Mouse (Mus musculus): Measurements from ENCODE around the gene Asb13. TPM values are rescaled to one million over a fixed set of nuclear protein-coding genes. Genes with fewer than 3 reads are reported as not detected.

The Asb13 gene
- polyA plus RNA-seq, 1 experiment from 2014 or later, result 15.0 TPM

- DNase-seq (ENCODE audit: low spot score) (no peak), ATAC-seq (replicated peaks; ENCODE audit: low FRiP score) (no peak)
- Histone ChIP-seq H3K4me2 (ENCODE audit: low read depth, low read length, severe bottlenecking) (no peak overlapping the region), H3K4me1 (replicated peaks; ENCODE audit: control insufficient read depth, insufficient read depth, low read length) (no peaks in the 10 kb centered on the region), H3K9me3 (ENCODE audit: control insufficient read depth, low read length) (no peaks in the 10 kb centered on the region), H3K27me3 (ENCODE audit: control insufficient read depth, insufficient read depth, low read length) (no peaks in the 10 kb centered on the region), H3K4me3 (ENCODE audit: low read depth, low read length) (no peak overlapping the region), H3K9ac (ENCODE audit: low read length) (no peak overlapping the region), H3K27ac (ENCODE audit: low read depth, low read length) (no peak overlapping the region), H3K36me3 (ENCODE audit: control insufficient read depth, insufficient read depth, low read length) (no peaks in the 10 kb centered on the region)
- 89% methylated on average over 7 of the region's 7 CpGs for WGBS
These were observed 12.7 kb downstream of the Asb13 start for GRCm38 (mm10) chr13:3646566-3646965.

GRCm38 (mm10) chr13:3650569-3650968 lies 16.7 kb downstream of the Asb13 start:
- Histone ChIP-seq H3K4me3 (ENCODE audit: low read depth, low read length) (no peak overlapping the region), H3K9me3 (ENCODE audit: control insufficient read depth, low read length) (no peaks in the 10 kb centered on the region), H3K4me2 (ENCODE audit: low read depth, low read length, severe bottlenecking) (no peak overlapping the region), H3K27me3 (ENCODE audit: control insufficient read depth, insufficient read depth, low read length) (no peaks in the 10 kb centered on the region), H3K27ac (ENCODE audit: low read depth, low read length) (no peak overlapping the region), H3K4me1 (replicated peaks; ENCODE audit: control insufficient read depth, insufficient read depth, low read length) (no peaks in the 10 kb centered on the region), H3K9ac (ENCODE audit: low read length) (no peak overlapping the region), H3K36me3 (ENCODE audit: control insufficient read depth, insufficient read depth, low read length) (no peaks in the 10 kb centered on the region)
- DNase-seq (ENCODE audit: low spot score) (no peak), ATAC-seq (replicated peaks; ENCODE audit: low FRiP score) (no peak)
- WGBS, result 91% methylated on average over 4 of the region's 4 CpGs

GRCm38 (mm10) chr13:3654432-3654831 lies 20.6 kb downstream of the Asb13 start:
- Histone ChIP-seq H3K27ac (ENCODE audit: low read depth, low read length) (no peak overlapping the region), H3K4me1 (replicated peaks; ENCODE audit: control insufficient read depth, insufficient read depth, low read length) (no peaks in the 10 kb centered on the region), H3K9me3 (ENCODE audit: control insufficient read depth, low read length) (no peaks in the 10 kb centered on the region), H3K36me3 (ENCODE audit: control insufficient read depth, insufficient read depth, low read length) (no peaks in the 10 kb centered on the region), H3K27me3 (ENCODE audit: control insufficient read depth, insufficient read depth, low read length) (no peaks in the 10 kb centered on the region), H3K9ac (ENCODE audit: low read length) (no peak overlapping the region), H3K4me2 (ENCODE audit: low read depth, low read length, severe bottlenecking) (no peak overlapping the region), H3K4me3 (ENCODE audit: low read depth, low read length) (no peak overlapping the region)
- ATAC-seq (replicated peaks; ENCODE audit: low FRiP score), result no peak
- DNase-seq (ENCODE audit: low spot score), result no peak
- 91% methylated on average over 2 of the region's 2 CpGs for WGBS

DNA sequence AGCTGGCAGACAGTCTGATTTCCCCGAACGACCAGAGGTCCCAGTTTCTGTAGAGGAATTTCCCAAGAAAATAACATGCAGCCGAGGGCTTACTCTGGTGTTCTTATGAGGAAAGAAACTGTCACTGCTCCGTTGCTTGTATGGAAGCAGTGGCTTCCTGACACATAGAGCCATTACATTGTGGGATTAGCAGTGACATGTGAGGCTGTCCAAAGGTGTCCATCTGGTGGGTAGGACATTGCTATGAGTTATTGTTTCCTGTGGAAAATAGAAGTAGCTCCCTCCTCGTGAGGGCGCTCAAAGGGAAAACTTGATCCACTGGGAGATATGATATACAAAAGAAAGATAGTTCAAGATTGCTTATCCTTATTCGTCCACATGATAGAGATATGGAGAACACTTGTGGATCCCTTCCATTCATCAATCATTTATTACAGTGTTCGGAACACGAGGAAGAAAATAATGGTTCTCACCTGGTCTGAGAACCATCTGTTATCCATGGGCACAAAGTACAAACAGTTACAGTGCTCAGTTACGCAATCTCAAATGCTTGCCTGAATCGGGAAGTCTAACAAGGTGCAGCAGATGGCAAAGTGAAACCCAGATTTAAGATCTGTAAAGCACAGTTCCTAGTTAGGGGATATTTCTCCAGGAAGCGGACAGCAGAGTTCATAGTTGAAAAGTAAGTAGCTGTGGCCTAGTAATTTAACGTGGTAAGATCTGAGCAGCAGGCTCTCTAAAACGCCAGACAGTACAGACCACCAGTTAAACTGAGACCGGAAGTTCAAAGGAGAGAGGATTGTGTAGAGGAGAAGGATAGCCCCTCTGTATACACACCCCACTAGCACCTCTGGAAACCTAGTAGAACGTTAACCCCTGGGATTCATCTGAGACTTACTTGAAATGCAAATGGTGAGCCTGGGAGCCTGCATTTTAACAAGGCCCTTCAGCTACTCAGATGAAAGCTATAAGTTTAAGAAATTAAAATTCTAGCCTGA lies 25.6 kb downstream of the Asb13 start:
- no peaks in the 10 kb centered on the region for H3K36me3 ChIP-seq (ENCODE audit: control insufficient read depth, insufficient read depth, low read length)
- no peaks in the 10 kb centered on the region for H3K9me3 ChIP-seq (ENCODE audit: control insufficient read depth, low read length)
- no peak overlapping the region for H3K4me2 ChIP-seq (ENCODE audit: low read depth, low read length, severe bottlenecking)
- H3K9ac ChIP-seq (ENCODE audit: low read length), result no peak overlapping the region
- no peak for DNase-seq (ENCODE audit: low spot score)
- no peak overlapping the region for H3K4me3 ChIP-seq (ENCODE audit: low read depth, low read length)
- 83% methylated on average over 16 of the region's 16 CpGs for WGBS
- H3K27me3 ChIP-seq (ENCODE audit: control insufficient read depth, insufficient read depth, low read length), result no peaks in the 10 kb centered on the region
- no peaks in the 10 kb centered on the region for H3K4me1 ChIP-seq (replicated peaks; ENCODE audit: control insufficient read depth, insufficient read depth, low read length)
- no peak overlapping the region for H3K27ac ChIP-seq (ENCODE audit: low read depth, low read length)
- ATAC-seq (replicated peaks; ENCODE audit: low FRiP score), result no peak

- WGBS, result 80% methylated on average over 3 of the region's 3 CpGs
These were observed 30.4 kb downstream of the Asb13 start for GRCm38 (mm10) chr13:3664241-3664640.

DNA sequence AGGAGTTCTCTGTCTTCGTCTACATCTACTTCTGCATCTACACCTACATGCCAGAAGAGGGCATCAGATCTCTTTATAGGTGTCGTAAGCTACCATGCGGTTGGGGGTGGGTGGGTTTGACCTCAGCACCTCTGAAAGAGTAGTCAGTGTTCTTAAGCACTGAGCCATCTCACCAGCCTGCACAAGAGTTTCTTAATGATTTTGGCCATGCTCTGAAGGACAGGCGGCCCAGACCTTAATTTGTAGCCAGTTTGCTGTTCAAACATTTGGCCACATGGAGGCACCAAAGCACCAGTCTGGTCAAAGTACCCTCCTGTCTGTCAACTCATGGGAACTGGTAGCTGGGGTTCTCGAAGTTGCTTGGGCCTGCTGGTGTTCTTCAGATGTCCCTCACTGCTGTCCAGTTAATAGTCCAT lies 31.5 kb downstream of the Asb13 start:
- H3K27me3 ChIP-seq (ENCODE audit: control insufficient read depth, insufficient read depth, low read length), result no peaks in the 10 kb centered on the region
- H3K4me3 ChIP-seq (ENCODE audit: low read depth, low read length), result no peak overlapping the region
- H3K9me3 ChIP-seq (ENCODE audit: control insufficient read depth, low read length), result no peaks in the 10 kb centered on the region
- DNase-seq (ENCODE audit: low spot score) (peak; percentile 83), ATAC-seq (replicated peaks; ENCODE audit: low FRiP score) (peak; percentile 81)
- H3K9ac ChIP-seq (ENCODE audit: low read length), result no peak overlapping the region
- H3K27ac ChIP-seq (ENCODE audit: low read depth, low read length), result no peak overlapping the region
- no peaks in the 10 kb centered on the region for H3K36me3 ChIP-seq (ENCODE audit: control insufficient read depth, insufficient read depth, low read length)
- H3K4me1 ChIP-seq (replicated peaks; ENCODE audit: control insufficient read depth, insufficient read depth, low read length), result no peaks in the 10 kb centered on the region
- WGBS, result 12% methylated on average over 5 of the region's 5 CpGs
- H3K4me2 ChIP-seq (ENCODE audit: low read depth, low read length, severe bottlenecking), result no peak overlapping the region; the same call in 1 of the 2 replicates

More at GRCm38 (mm10) chr13:3664241-3664640, 30.4 kb downstream of the Asb13 start:
- Histone ChIP-seq H3K4me3 (ENCODE audit: low read depth, low read length) (no peak overlapping the region), H3K4me1 (replicated peaks; ENCODE audit: control insufficient read depth, insufficient read depth, low read length) (no peaks in the 10 kb centered on the region), H3K36me3 (ENCODE audit: control insufficient read depth, insufficient read depth, low read length) (no peaks in the 10 kb centered on the region), H3K9ac (ENCODE audit: low read length) (no peak overlapping the region), H3K27me3 (ENCODE audit: control insufficient read depth, insufficient read depth, low read length) (no peaks in the 10 kb centered on the region), H3K9me3 (ENCODE audit: control insufficient read depth, low read length) (no peaks in the 10 kb centered on the region), H3K4me2 (ENCODE audit: low read depth, low read length, severe bottlenecking) (no peak overlapping the region), H3K27ac (ENCODE audit: low read depth, low read length) (no peak overlapping the region)
- no peak for ATAC-seq (replicated peaks; ENCODE audit: low FRiP score)
- no peak for DNase-seq (ENCODE audit: low spot score)

DNA sequence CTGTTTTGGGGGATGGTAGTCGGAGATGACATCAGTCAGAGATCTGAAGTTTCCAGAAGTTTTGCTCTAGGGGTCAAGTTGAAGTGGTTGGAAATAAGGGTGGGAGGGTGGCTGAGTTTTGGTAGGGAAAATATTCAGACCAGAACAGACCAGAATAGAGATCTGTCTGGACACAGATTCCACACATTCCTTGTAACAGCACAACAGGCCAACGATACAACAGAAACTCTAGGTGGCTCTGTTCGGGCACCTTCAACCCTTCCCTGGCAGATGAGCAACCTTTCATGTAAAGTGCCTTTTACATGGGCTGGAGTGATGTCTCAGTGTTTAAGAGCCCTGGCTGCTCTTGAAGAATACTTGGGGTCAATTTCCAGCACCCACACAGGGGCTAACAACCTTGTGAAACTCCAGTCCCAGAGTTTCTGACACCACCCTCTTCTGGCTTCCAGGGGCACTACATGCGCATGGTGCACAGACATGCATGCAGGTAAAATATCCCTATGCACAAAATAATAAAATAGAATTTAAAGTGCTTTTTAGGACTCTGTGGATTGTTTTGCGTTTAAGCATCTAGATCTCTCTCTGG lies 33.5 kb downstream of the Asb13 start:
- Histone ChIP-seq H3K4me1 (replicated peaks; ENCODE audit: control insufficient read depth, insufficient read depth, low read length) (no peaks in the 10 kb centered on the region), H3K9me3 (ENCODE audit: control insufficient read depth, low read length) (no peaks in the 10 kb centered on the region), H3K4me3 (ENCODE audit: low read depth, low read length) (no peak overlapping the region), H3K9ac (ENCODE audit: low read length) (no peak overlapping the region), H3K27me3 (ENCODE audit: control insufficient read depth, insufficient read depth, low read length) (no peaks in the 10 kb centered on the region), H3K36me3 (ENCODE audit: control insufficient read depth, insufficient read depth, low read length) (no peaks in the 10 kb centered on the region), H3K4me2 (ENCODE audit: low read depth, low read length, severe bottlenecking) (no peak overlapping the region), H3K27ac (ENCODE audit: low read depth, low read length) (no peak overlapping the region)
- ATAC-seq (replicated peaks; ENCODE audit: low FRiP score) (no peak), DNase-seq (ENCODE audit: low spot score) (no peak)
- 85% methylated on average over 5 of the region's 5 CpGs for WGBS

GRCm38 (mm10) chr13:3668068-3668467 lies 34.2 kb downstream of the Asb13 start:
- Histone ChIP-seq H3K27me3 (ENCODE audit: control insufficient read depth, insufficient read depth, low read length) (no peaks in the 10 kb centered on the region), H3K9me3 (ENCODE audit: control insufficient read depth, low read length) (no peaks in the 10 kb centered on the region), H3K27ac (ENCODE audit: low read depth, low read length) (no peak overlapping the region), H3K36me3 (ENCODE audit: control insufficient read depth, insufficient read depth, low read length) (no peaks in the 10 kb centered on the region), H3K4me3 (ENCODE audit: low read depth, low read length) (no peak overlapping the region), H3K4me2 (ENCODE audit: low read depth, low read length, severe bottlenecking) (no peak overlapping the region), H3K4me1 (replicated peaks; ENCODE audit: control insufficient read depth, insufficient read depth, low read length) (no peaks in the 10 kb centered on the region), H3K9ac (ENCODE audit: low read length) (no peak overlapping the region)
- WGBS, result 91% methylated on average over 3 of the region's 3 CpGs
- DNase-seq (ENCODE audit: low spot score), result no peak
- ATAC-seq (replicated peaks; ENCODE audit: low FRiP score), result no peak

Measured in forebrain, embryonic 11.5 days (tissue).